Mouse (Mus musculus) heart, postnatal 0 days (tissue): ENCODE results near the gene Rnasel.

Experiments
- CTCF ChIP-seq: IDR thresholded peaks from 2 replicates; pipeline ENCODE4 v1.5.1; 2016; ENCODE audit warnings: antibody characterized with exemption, control low read depth, low read depth
- EP300 ChIP-seq: IDR thresholded peaks from 2 replicates; pipeline ENCODE4 v1.6.1; 2016; ENCODE audit warnings: antibody characterized with exemption, low read depth

DNA sequence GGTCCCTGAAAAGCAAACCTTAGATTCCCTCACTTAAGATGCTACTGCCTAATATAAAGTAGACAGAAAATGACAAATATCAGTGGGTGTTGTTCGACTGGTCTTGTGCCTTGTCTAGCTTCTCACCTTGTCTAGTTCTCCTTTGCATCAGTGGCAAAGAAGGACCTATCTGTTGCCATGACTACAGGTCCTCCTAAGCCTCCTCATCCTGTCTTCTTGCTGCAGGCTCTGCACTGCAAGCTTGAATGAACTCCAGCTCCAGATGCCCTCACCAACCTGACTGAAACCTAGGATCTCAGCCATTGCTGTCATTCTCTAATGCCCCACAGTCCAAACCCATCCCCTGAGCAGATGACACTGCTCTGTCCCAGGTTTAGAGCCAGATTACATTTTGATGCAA lies 31.2 kb upstream of the Rnasel start:
- TF ChIP-seq EP300 (no peak), CTCF (no peak)
